Mouse (Mus musculus) spleen, adult 2 months (tissue): ENCODE results near the gene Galnt2. TPM values are rescaled to one million over a fixed set of nuclear protein-coding genes. Genes with fewer than 3 reads are reported as not detected.

Source experiments
- DNase-seq, 2 experiments: peaks; one replicate each; pipeline versions ENCODE4 v3.0.0 to v3.0.0-alpha.2; 2012 to 2021; ENCODE audit warnings: low spot score in 2 of 2, low read depth in 1 of 2
- H3K27ac ChIP-seq: fragments of 200-500 bp; 2 replicates; pipeline ENCODE4 v1.5.1; 2012; ENCODE audit warnings: low read length, inconsistent platforms; ENCODE audit not compliant: insufficient read depth
- H3K27me3 ChIP-seq: fragments of 200-500 bp; 2 replicates; pipeline ENCODE4 v1.6.1; 2012; ENCODE audit warnings: mild to moderate bottlenecking, moderate library complexity, low read length, inconsistent platforms; ENCODE audit not compliant: control insufficient read depth, insufficient read depth
- H3K36me3 ChIP-seq: fragments of 200-500 bp; 2 replicates; pipeline ENCODE4 v1.6.1; 2012; ENCODE audit warnings: mild to moderate bottlenecking, low read length, inconsistent platforms; ENCODE audit not compliant: control insufficient read depth, insufficient read depth
- H3K4me1 ChIP-seq: fragments of 200-500 bp; 2 replicates; pipeline ENCODE4 v1.6.1; 2011; ENCODE audit warnings: inconsistent platforms; ENCODE audit not compliant: control insufficient read depth, insufficient read depth, insufficient read length
- H3K4me3 ChIP-seq: fragments of 200-500 bp; 2 replicates; pipeline ENCODE4 v1.5.1; 2011; ENCODE audit warnings: mild to moderate bottlenecking, inconsistent platforms; ENCODE audit not compliant: insufficient read depth, insufficient read length; ENCODE audit errors: extremely low read depth
- CTCF ChIP-seq: fragments of 200-500 bp; IDR thresholded peaks from 2 replicates; pipeline ENCODE4 v1.5.1; 2011; ENCODE audit warnings: mild to moderate bottlenecking, inconsistent platforms; ENCODE audit not compliant: insufficient read depth, insufficient read length, insufficient replicate concordance; ENCODE audit errors: extremely low read depth
- POLR2A ChIP-seq: fragments of 200-500 bp; IDR thresholded peaks from 2 replicates; pipeline ENCODE4 v1.6.1; 2011; ENCODE audit warnings: low read depth, low read length, inconsistent platforms
- WGBS: fragments of 180-500 bp; shearing (Covaris S2); methylation state at CpG from one replicate; pipeline ENCODE4 v1.1.7; 2018; 5-methylcytosine and 5-hydroxymethylcytosine counted together
- polyA plus RNA-seq: library from polyadenylated mRNA; depleted of rRNA; stranded (reverse); fragments of >200 nt; gene quantifications from 2 replicates; pipeline ENCODE4 v1.2.3, GENCODE M21; 2012

Galnt2 gene
- polyA plus RNA-seq, 1 experiment: 9.4 TPM

GRCm38 (mm10) chr8:124192242-124192641 is 38.9 kb upstream of the Galnt2 start:
- Histone ChIP-seq H3K27ac (no peak overlapping the region), H3K4me3 (no peak overlapping the region), H3K4me1 (no peaks in the 10 kb centered on the region), H3K27me3 (no peaks in the 10 kb centered on the region), H3K36me3 (no peaks in the 10 kb centered on the region)
- 90% methylated on average over 4 of the region's 4 CpGs for WGBS
- TF ChIP-seq POLR2A (no peak), CTCF (no peak)
- DNase-seq: no peak

- H3K27me3 ChIP-seq: no peaks in the 10 kb centered on the region
- no peaks in the 10 kb centered on the region for H3K4me1 ChIP-seq
- TF ChIP-seq CTCF (no peak), POLR2A (no peak)
- WGBS: 78% methylated on average over 10 of the region's 10 CpGs
- H3K27ac ChIP-seq: no peak overlapping the region
- no peaks in the 10 kb centered on the region for H3K36me3 ChIP-seq
- DNase-seq: no peak
- H3K4me3 ChIP-seq: no peak overlapping the region
These were observed 38.2 kb upstream of the Galnt2 start for GRCm38 (mm10) chr8:124192976-124193375.

- whole genome bisulfite sequencing: 84% methylated on average over 5 of the region's 5 CpGs
- TF ChIP-seq POLR2A (no peak), CTCF (no peak)
- Histone ChIP-seq H3K27me3 (no peaks in the 10 kb centered on the region), H3K36me3 (no peaks in the 10 kb centered on the region), H3K4me3 (no peak overlapping the region), H3K27ac (no peak overlapping the region), H3K4me1 (no peaks in the 10 kb centered on the region)
- no peak for DNase-seq
These were observed 37.2 kb upstream of the Galnt2 start for GRCm38 (mm10) chr8:124193992-124194391.

- WGBS: 79% methylated on average over 5 of the region's 5 CpGs
- Histone ChIP-seq H3K27ac (no peak overlapping the region), H3K27me3 (no peaks in the 10 kb centered on the region), H3K4me3 (no peak overlapping the region), H3K4me1 (no peaks in the 10 kb centered on the region), H3K36me3 (no peaks in the 10 kb centered on the region)
- no peak for DNase-seq
- TF ChIP-seq POLR2A: no peak
- no peak for TF ChIP-seq CTCF
These were observed 35.0 kb upstream of the Galnt2 start for GRCm38 (mm10) chr8:124196195-124196594.

- WGBS: 67% methylated on average over 5 of the region's 5 CpGs
- no peaks in the 10 kb centered on the region for H3K36me3 ChIP-seq
- no peak overlapping the region for H3K27ac ChIP-seq
These were observed 34.4 kb upstream of the Galnt2 start for GRCm38 (mm10) chr8:124196797-124197196.

GRCm38 (mm10) chr8:124198230-124198629 is 33.0 kb upstream of the Galnt2 start:
- no peak for DNase-seq
- 91% methylated on average over 7 of the region's 7 CpGs for WGBS
- TF ChIP-seq CTCF (no peak), POLR2A (no peak)
- H3K4me3 ChIP-seq: no peak overlapping the region
- H3K4me1 ChIP-seq: no peaks in the 10 kb centered on the region
- no peak overlapping the region for H3K27ac ChIP-seq
- no peaks in the 10 kb centered on the region for H3K36me3 ChIP-seq
- H3K27me3 ChIP-seq: no peaks in the 10 kb centered on the region

More at GRCm38 (mm10) chr8:124196797-124197196, 34.4 kb upstream of the Galnt2 start:
- H3K4me1 ChIP-seq: no peaks in the 10 kb centered on the region
- no peak for TF ChIP-seq POLR2A
- no peak for TF ChIP-seq CTCF
- no peak overlapping the region for H3K4me3 ChIP-seq
- H3K27me3 ChIP-seq: no peaks in the 10 kb centered on the region
- DNase-seq: no peak

GRCm38 (mm10) chr8:124200400-124200799 is 30.8 kb upstream of the Galnt2 start:
- Histone ChIP-seq H3K27ac (no peak overlapping the region), H3K4me1 (no peaks in the 10 kb centered on the region), H3K36me3 (no peaks in the 10 kb centered on the region), H3K4me3 (no peak overlapping the region), H3K27me3 (no peaks in the 10 kb centered on the region)
- 71% methylated on average over 7 of the region's 7 CpGs for WGBS
- TF ChIP-seq CTCF (no peak), POLR2A (no peak)
- no peak for DNase-seq
